Mouse (Mus musculus) bone marrow, adult 2 months (tissue): ENCODE results near the gene Cdc14b. TPM values are rescaled to one million over a fixed set of nuclear protein-coding genes. Genes with fewer than 3 reads are reported as not detected.

Experiments used
- H3K27ac ChIP-seq: fragments of 200-500 bp; 2 replicates; pipeline ENCODE4 v1.5.1; 2012; ENCODE audit warnings: low read depth, mild to moderate bottlenecking, control low read depth, inconsistent platforms, low read length; ENCODE audit not compliant: control insufficient read depth, poor library complexity, insufficient read depth
- H3K4me1 ChIP-seq: fragments of 200-500 bp; 2 replicates; pipeline ENCODE4 v1.6.1; 2011; ENCODE audit warnings: low read length; ENCODE audit not compliant: control insufficient read depth, insufficient read depth
- H3K4me3 ChIP-seq: fragments of 200-500 bp; replicated peaks from 2 replicates; pipeline ENCODE3; 2011; ENCODE audit warnings: mild to moderate bottlenecking, low read depth, low read length, control low read depth; ENCODE audit not compliant: control insufficient read depth
- CTCF ChIP-seq: fragments of 200-500 bp; IDR thresholded peaks from 2 replicates; pipeline ENCODE4 v1.5.1; 2011; ENCODE audit warnings: low read length, control low read depth; ENCODE audit not compliant: control insufficient read depth, insufficient read depth
- POLR2A ChIP-seq: fragments of 200-500 bp; IDR thresholded peaks from 2 replicates; pipeline ENCODE4 v1.6.1; 2011; ENCODE audit warnings: low read depth, mild to moderate bottlenecking, control low read depth, low read length, borderline replicate concordance; ENCODE audit not compliant: control insufficient read depth
- WGBS: fragments of 180-500 bp; shearing (Covaris S2); methylation state at CpG from one replicate; pipeline ENCODE4 v1.1.7; 2018; 5-methylcytosine and 5-hydroxymethylcytosine counted together
- polyA plus RNA-seq: library from polyadenylated mRNA; stranded (reverse); fragments of >200 nt; gene quantifications from 2 replicates; pipeline ENCODE4 v1.2.4, GENCODE M21; 2011; ENCODE audit warnings: low replicate concordance; ENCODE audit not compliant: missing spikeins, insufficient read depth, insufficient read length

Cdc14b gene
- polyA plus RNA-seq, 1 experiment = 0.42 TPM

DNA sequence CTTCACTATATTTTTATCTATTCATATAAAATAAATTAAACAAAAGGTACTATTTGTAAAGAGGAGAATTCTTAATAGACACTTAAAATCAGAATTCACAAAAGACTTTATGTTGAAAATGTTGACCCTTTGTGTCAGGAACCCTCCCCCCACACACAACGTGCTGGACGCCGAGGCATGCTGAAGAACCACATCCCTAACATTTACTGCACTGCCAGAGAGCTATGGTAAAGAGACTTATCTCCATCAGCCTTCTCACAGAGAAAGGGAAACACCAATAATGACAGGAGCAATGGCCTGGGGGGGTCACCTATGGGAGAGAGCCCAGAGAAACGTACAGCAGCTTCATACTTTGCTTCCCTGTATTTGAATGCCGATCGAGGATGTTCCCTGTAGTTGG, 66.9 kb downstream of the Cdc14b start:
- 85% methylated on average over 6 of the region's 6 CpGs for WGBS
- no peak overlapping the region for H3K27ac ChIP-seq
- H3K4me3 ChIP-seq = no peak overlapping the region
- H3K4me1 ChIP-seq = no peaks in the 10 kb centered on the region
- TF ChIP-seq CTCF (no peak), POLR2A (no peak)

DNA sequence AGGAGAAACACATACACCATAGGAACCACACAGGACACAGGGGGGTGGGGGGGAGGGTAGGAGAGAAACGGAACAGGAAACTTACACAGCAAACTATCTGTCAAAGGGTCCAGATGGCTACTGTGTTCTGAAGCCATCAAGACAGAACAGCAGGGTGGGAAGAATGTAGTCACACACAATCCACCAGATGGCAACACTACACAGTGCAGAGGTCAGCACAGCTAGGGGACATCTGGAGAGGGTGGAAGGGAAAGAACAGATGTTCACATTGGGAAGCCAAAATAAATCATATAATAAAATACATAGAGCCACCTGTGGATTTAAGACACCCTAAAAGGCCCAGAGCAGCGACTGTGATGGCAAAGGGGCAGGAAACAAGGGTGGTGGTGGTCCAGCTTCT, 69.9 kb downstream of the Cdc14b start:
- H3K27ac ChIP-seq = no peak overlapping the region
- TF ChIP-seq POLR2A (no peak), CTCF (0 out of 2 replicates have a peak, but pooled peaks have one; percentile 7)
- no peaks in the 10 kb centered on the region for H3K4me1 ChIP-seq
- WGBS = 25% methylated on average over 2 of the region's 2 CpGs
- H3K4me3 ChIP-seq = no peak overlapping the region

DNA sequence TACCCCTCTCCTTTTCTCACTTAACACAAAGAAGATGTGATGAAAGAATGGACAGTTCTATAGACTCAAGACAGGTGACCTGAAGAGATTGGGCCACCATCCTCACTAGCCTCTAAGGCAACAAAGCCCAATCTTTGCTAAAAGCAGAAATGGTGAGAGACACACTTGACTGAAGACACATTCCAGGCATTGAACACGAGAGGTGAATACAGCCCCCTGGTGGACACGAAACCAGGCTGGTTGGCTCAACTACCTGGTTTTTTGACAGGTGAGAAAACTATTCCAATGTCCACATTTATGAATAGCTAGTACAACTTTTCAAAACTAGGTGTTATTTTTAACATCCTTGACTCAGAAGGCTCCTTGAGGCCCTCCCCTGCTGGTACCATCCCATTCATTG, 70.4 kb downstream of the Cdc14b start:
- WGBS = 26% methylated on average over 2 of the region's 2 CpGs
- TF ChIP-seq POLR2A (no peak), CTCF (peak; percentile 42; the same call in 1 of the 2 replicates)
- Histone ChIP-seq H3K4me3 (no peak overlapping the region), H3K27ac (no peak overlapping the region), H3K4me1 (no peaks in the 10 kb centered on the region)

DNA sequence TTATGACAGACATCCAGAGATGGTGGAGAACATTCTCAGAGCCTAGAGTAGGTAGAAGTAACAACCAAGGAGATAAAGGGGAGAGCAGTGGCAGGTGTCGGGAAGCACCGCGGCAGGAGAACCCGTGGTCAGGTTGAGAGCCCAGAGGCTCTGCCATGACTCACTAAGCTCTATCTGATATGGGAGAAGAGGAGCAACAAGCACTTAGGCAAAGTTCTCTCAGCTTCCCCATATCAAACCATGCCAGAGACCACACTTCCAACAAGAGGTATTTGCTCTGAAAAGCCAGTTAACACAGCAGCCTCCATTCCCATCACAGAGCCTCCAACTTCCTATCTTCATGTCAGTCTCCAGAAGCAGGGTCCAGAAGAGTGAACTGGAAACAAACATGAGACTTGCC, 74.2 kb downstream of the Cdc14b start:
- no peak for TF ChIP-seq POLR2A
- TF ChIP-seq CTCF = no peak
- 47% methylated on average over 4 of the region's 4 CpGs for WGBS
- Histone ChIP-seq H3K4me3 (no peak overlapping the region), H3K4me1 (no peaks in the 10 kb centered on the region), H3K27ac (no peak overlapping the region; the same call in 1 of the 2 replicates)

DNA sequence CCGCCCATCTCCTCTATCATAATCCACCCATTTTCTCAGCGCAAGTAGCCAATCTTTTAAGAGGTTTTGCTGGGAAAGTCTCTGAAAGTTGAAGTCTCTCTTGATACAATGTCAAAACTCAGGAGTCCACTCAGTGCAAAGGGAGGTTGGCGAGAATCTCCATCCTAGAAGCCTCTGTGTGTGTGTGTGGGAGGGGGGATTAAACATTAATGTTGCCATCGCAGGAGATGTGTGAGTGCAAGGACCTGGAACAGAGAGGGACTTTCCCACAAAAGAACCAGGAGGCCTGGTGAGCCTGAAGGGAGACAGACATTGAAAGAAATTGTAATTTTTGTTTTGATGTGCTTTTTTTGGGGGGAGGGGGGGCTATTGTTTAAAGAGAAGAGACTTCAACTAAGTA, 76.8 kb downstream of the Cdc14b start:
- TF ChIP-seq POLR2A (no peak), CTCF (no peak)
- WGBS = 66% methylated on average over 4 of the region's 4 CpGs
- H3K27ac ChIP-seq = no peak overlapping the region
- no peak overlapping the region for H3K4me3 ChIP-seq
- H3K4me1 ChIP-seq = no peaks in the 10 kb centered on the region

DNA sequence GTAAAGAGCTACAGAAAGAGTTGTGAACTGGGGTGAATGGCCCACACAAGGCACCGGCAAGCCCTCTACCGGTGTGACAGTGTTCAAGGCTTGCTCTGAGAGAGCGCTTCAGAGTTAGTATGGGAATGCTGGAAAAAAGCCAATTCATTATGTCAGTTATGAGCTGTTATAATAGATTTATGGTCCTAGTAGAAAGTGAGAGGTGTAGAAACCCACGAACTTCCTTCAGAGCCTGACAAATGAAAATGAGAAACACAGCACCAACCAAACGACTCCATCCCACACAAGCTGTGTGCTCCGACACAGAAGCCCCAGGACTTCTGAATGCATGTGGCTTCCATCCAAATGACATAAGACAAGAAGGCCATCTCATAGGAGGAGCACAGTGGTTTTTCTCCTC, 77.2 kb downstream of the Cdc14b start:
- Histone ChIP-seq H3K4me1 (no peaks in the 10 kb centered on the region), H3K27ac (no peak overlapping the region), H3K4me3 (no peak overlapping the region)
- 18% methylated on average over 6 of the region's 6 CpGs for WGBS
- no peak for TF ChIP-seq POLR2A
- no peak for TF ChIP-seq CTCF

DNA sequence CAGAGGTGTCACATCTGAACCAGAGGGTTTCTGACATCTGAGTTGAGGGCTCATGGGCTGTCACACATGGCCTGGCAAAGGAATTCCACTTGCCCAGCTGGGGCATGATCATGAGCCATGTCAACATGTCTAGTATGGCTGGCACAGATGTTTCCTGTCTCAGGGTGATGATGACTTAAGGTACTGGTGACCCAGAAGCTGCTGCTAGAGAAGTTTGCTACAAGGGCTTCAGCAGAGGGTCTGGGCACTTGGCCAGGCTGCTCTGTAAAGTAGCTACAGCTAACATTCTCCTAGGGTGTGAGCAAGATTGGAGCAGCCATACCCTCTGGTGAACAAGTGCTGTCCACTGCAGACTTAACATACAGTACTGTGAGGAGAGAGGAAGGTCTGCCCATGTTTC, 88.0 kb downstream of the Cdc14b start:
- no peak for TF ChIP-seq POLR2A
- TF ChIP-seq CTCF = no peak

DNA sequence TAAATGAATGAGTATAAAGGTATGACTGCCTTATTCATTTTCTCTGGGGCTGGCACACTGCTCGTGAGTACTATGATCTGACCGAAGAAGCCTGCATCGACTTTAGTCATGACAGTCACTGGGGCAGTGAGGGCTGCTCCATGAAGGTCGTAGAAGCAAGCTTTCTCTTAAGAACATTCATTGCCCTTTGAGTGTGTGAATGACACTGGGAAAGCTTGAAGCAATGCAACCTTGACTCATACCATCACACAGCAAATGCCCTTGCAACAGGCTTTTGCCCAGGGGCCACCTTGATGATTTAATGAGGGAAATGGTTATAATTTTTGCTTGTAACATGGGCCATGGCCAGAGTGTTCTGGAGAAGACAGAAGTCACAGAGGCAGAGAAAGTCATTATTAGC, 88.6 kb downstream of the Cdc14b start:
- Histone ChIP-seq H3K4me1 (no peaks in the 10 kb centered on the region; the same call in 1 of the 2 replicates), H3K27ac (no peak overlapping the region), H3K4me3 (no peak overlapping the region)
- 83% methylated on average over 4 of the region's 4 CpGs for WGBS
- TF ChIP-seq CTCF (no peak), POLR2A (no peak)

More for the DNA sequence above, 88.0 kb downstream of the Cdc14b start:
- H3K4me1 ChIP-seq = no peaks in the 10 kb centered on the region; the same call in 1 of the 2 replicates
- H3K4me3 ChIP-seq = no peak overlapping the region
- no peak overlapping the region for H3K27ac ChIP-seq

DNA sequence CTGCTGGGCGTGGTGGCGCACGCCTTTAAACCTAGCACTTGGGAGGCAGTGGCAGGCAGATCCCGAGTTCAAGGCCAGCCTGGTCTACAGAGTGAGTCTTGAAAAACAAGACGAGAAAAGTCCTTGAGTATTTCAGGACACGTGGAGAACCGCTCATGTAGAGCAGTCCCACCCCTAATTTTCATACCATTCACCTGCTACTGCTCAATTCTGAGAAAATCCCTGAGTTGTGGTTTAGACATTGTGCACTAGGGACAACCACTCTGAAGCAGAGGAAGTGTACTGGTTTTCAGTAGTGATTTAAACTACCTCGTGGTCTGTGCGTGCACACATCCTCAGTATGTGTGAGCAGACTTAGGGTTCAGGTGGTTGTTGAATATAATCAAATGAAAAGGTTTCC, 89.5 kb downstream of the Cdc14b start:
- H3K4me3 ChIP-seq = no peak overlapping the region
- TF ChIP-seq CTCF (no peak), POLR2A (no peak)
- H3K4me1 ChIP-seq = no peaks in the 10 kb centered on the region; the same call in 1 of the 2 replicates
- 69% methylated on average over 9 of the region's 9 CpGs for WGBS
- H3K27ac ChIP-seq = no peak overlapping the region
